Mouse (Mus musculus): ENCODE data around the gene Senp1. TPM values are rescaled to one million over a fixed set of nuclear protein-coding genes. Genes with fewer than 3 reads are reported as not detected.

Gene Senp1
- polyA plus RNA-seq, 1 experiment from 2014 or later, result 38.6 TPM

- no peaks in the 10 kb centered on the region for H3K9me3 ChIP-seq (ENCODE audit: control insufficient read depth, low read length)
- H3K9ac ChIP-seq (ENCODE audit: low read depth, low read length), result no peak overlapping the region
- no peaks in the 10 kb centered on the region for H3K27me3 ChIP-seq (replicated peaks; ENCODE audit: control insufficient read depth, insufficient read depth, low read length)
- ATAC-seq (replicated peaks; ENCODE audit: low FRiP score) (no peak), DNase-seq (ENCODE audit: low spot score) (no peak)
- peaks cover 1% of the 10 kb centered on the region; the same call in 1 of the 2 replicates for H3K4me1 ChIP-seq (replicated peaks; ENCODE audit: control insufficient read depth, insufficient read depth, low read length)
- no peak overlapping the region for H3K4me3 ChIP-seq (ENCODE audit: low read depth, low read length)
- 47% methylated on average over 3 of the region's 3 CpGs for WGBS
- no peaks in the 10 kb centered on the region; the same call in 1 of the 2 replicates for H3K36me3 ChIP-seq (ENCODE audit: control insufficient read depth, insufficient read depth, low read length)
- H3K27ac ChIP-seq (ENCODE audit: low read depth, low read length), result no peak overlapping the region
- no peak overlapping the region for H3K4me2 ChIP-seq
Observed at GRCm38 (mm10) chr15:98096957-98097356, 3.4 kb upstream of the Senp1 start.

- 89% methylated on average over 12 of the region's 12 CpGs for WGBS
- Histone ChIP-seq H3K27me3 (replicated peaks; ENCODE audit: control insufficient read depth, insufficient read depth, low read length) (no peaks in the 10 kb centered on the region), H3K4me1 (replicated peaks; ENCODE audit: control insufficient read depth, insufficient read depth, low read length) (peaks cover 7% of the 10 kb centered on the region), H3K27ac (ENCODE audit: low read depth, low read length) (no peak overlapping the region), H3K4me3 (ENCODE audit: low read depth, low read length) (no peak overlapping the region), H3K36me3 (ENCODE audit: control insufficient read depth, insufficient read depth, low read length) (no peaks in the 10 kb centered on the region), H3K9me3 (ENCODE audit: control insufficient read depth, low read length) (no peaks in the 10 kb centered on the region), H3K4me2 (no peak overlapping the region), H3K9ac (ENCODE audit: low read depth, low read length) (no peak overlapping the region)
- no peak for DNase-seq (ENCODE audit: low spot score)
- no peak for ATAC-seq (replicated peaks; ENCODE audit: low FRiP score)
Observed at GRCm38 (mm10) chr15:98094905-98095304, 1.4 kb upstream of the Senp1 start.

GRCm38 (mm10) chr15:98092372-98093120 lies 998 bp downstream of the Senp1 start, which contains the start of gene Pfkm:
Pfkm (plus strand) TSS chr15:98092589.
- WGBS, result under 1% methylated on average over 26 of the region's 30 CpGs

DNA sequence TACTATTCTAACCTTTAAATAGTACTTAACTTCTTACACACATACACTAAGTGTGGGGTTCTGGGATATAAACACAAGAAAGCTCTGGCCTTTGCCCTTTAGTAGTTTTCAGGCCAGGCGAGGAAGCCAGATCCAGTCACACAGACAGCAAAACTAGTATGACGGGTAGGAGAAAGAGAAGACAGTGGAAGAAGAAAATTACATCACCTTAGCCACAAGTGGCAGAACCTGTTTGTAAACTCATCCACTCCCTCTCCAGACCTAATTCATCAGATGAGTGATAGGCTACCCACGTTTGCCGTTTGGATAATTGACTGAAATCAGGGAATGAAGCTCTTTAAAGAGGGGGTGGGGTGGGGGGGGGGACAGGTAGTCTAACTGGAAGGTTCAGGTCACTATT lies 1.7 kb downstream of the Senp1 start:
- 28% methylated on average over 4 of the region's 4 CpGs for WGBS
- Histone ChIP-seq H3K9ac (ENCODE audit: low read depth, low read length) (peak overlapping the region; percentile 55), H3K27ac (ENCODE audit: low read depth, low read length) (peak overlapping the region; percentile 92), H3K27me3 (replicated peaks; ENCODE audit: control insufficient read depth, insufficient read depth, low read length) (no peaks in the 10 kb centered on the region), H3K4me1 (replicated peaks; ENCODE audit: control insufficient read depth, insufficient read depth, low read length) (peaks cover 7% of the 10 kb centered on the region), H3K4me2 (peak overlapping the region; percentile 71), H3K36me3 (ENCODE audit: control insufficient read depth, insufficient read depth, low read length) (no peaks in the 10 kb centered on the region; the same call in 1 of the 2 replicates), H3K4me3 (ENCODE audit: low read depth, low read length) (peak overlapping the region; percentile 79), H3K9me3 (ENCODE audit: control insufficient read depth, low read length) (no peaks in the 10 kb centered on the region)
- DNase-seq (ENCODE audit: low spot score) (no peak), ATAC-seq (replicated peaks; ENCODE audit: low FRiP score) (no peak)

More at GRCm38 (mm10) chr15:98092372-98093120, 998 bp downstream of the Senp1 start, which contains the start of gene Pfkm:
- Histone ChIP-seq H3K27me3 (replicated peaks; ENCODE audit: control insufficient read depth, insufficient read depth, low read length) (no peaks in the 10 kb centered on the region), H3K4me1 (replicated peaks; ENCODE audit: control insufficient read depth, insufficient read depth, low read length) (peaks cover 7% of the 10 kb centered on the region), H3K4me3 (ENCODE audit: low read depth, low read length) (peak within 1 kb of the TSS; percentile 79), H3K36me3 (ENCODE audit: control insufficient read depth, insufficient read depth, low read length) (no peaks in the 10 kb centered on the region; the same call in 1 of the 2 replicates), H3K4me2 (peak within 1 kb of the TSS; percentile 71), H3K27ac (ENCODE audit: low read depth, low read length) (peak within 1 kb of the TSS; percentile 92), H3K9me3 (ENCODE audit: control insufficient read depth, low read length) (no peaks in the 10 kb centered on the region), H3K9ac (ENCODE audit: low read depth, low read length) (peak within 1 kb of the TSS; percentile 94)
- ATAC-seq (replicated peaks; ENCODE audit: low FRiP score) (peak; percentile 29; the same call in 1 of the 2 replicates), DNase-seq (ENCODE audit: low spot score) (no peak)

GRCm38 (mm10) chr15:98089421-98090183 lies 3.9 kb downstream of the Senp1 start:
- Histone ChIP-seq H3K27me3 (replicated peaks; ENCODE audit: control insufficient read depth, insufficient read depth, low read length) (no peaks in the 10 kb centered on the region), H3K9me3 (ENCODE audit: control insufficient read depth, low read length) (no peaks in the 10 kb centered on the region), H3K4me2 (no peak overlapping the region), H3K4me3 (ENCODE audit: low read depth, low read length) (no peak overlapping the region), H3K4me1 (replicated peaks; ENCODE audit: control insufficient read depth, insufficient read depth, low read length) (peaks cover 7% of the 10 kb centered on the region), H3K9ac (ENCODE audit: low read depth, low read length) (no peak overlapping the region), H3K27ac (ENCODE audit: low read depth, low read length) (no peak overlapping the region), H3K36me3 (ENCODE audit: control insufficient read depth, insufficient read depth, low read length) (peaks cover 3% of the 10 kb centered on the region)
- ATAC-seq (replicated peaks; ENCODE audit: low FRiP score) (no peak), DNase-seq (ENCODE audit: low spot score) (no peak)
- WGBS, result 73% methylated on average over 9 of the region's 9 CpGs

DNA sequence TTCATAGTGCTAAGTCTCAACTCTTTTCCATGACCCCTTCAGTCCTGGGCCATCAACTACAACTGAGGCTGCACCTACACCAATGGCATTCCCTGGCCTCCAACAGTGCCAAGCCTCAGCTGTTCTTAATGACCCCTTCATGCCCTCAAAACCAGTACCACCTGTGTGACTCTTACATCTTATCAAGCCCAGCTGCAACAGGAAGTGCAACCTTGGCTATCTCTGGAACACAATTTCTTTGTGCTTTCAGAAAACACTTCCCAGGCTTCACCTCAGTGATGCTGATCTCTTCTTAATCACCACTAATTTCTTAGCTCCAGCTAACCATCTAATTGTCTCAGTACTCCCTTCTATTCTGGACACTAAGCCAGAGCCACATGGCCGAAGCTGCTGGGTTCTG lies 4.7 kb downstream of the Senp1 start:
- peaks cover 4% of the 10 kb centered on the region for H3K36me3 ChIP-seq (ENCODE audit: control insufficient read depth, insufficient read depth, low read length)
- WGBS, result 86% methylated on average over 1 of the region's 1 CpGs
- no peak overlapping the region for H3K4me3 ChIP-seq (ENCODE audit: low read depth, low read length)
- H3K9ac ChIP-seq (ENCODE audit: low read depth, low read length), result no peak overlapping the region
- no peak overlapping the region for H3K27ac ChIP-seq (ENCODE audit: low read depth, low read length)
- no peak for DNase-seq (ENCODE audit: low spot score)
- no peak overlapping the region for H3K4me2 ChIP-seq
- H3K9me3 ChIP-seq (ENCODE audit: control insufficient read depth, low read length), result no peaks in the 10 kb centered on the region
- H3K27me3 ChIP-seq (replicated peaks; ENCODE audit: control insufficient read depth, insufficient read depth, low read length), result no peaks in the 10 kb centered on the region
- ATAC-seq (replicated peaks; ENCODE audit: low FRiP score), result no peak
- H3K4me1 ChIP-seq (replicated peaks; ENCODE audit: control insufficient read depth, insufficient read depth, low read length), result peaks cover 7% of the 10 kb centered on the region

DNA sequence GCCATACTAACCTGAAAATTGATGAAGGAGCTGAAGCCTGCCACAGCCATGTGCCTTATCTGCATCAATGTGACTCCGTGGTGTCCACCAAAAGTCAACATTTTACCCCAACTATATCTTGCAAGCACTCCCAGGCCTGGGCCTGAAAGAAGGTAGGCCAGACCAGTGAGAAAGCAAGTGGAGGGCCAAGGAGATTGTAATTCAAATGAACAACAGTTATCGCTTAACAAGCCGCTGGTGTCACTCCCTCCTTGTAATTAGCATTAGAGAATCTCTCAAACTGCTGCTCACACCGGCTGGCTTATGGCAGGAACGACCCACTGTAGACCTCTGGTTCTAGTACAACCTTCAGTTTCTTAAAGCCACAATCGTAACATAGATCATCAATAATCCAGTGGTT lies 16.6 kb downstream of the Senp1 start:
- H3K9ac ChIP-seq (ENCODE audit: low read depth, low read length), result no peak overlapping the region
- H3K27ac ChIP-seq (ENCODE audit: low read depth, low read length), result no peak overlapping the region
- DNase-seq (ENCODE audit: low spot score) (no peak), ATAC-seq (replicated peaks; ENCODE audit: low FRiP score) (no peak)
- H3K27me3 ChIP-seq (replicated peaks; ENCODE audit: control insufficient read depth, insufficient read depth, low read length), result no peaks in the 10 kb centered on the region
- no peaks in the 10 kb centered on the region for H3K4me1 ChIP-seq (replicated peaks; ENCODE audit: control insufficient read depth, insufficient read depth, low read length)
- no peak overlapping the region for H3K4me2 ChIP-seq
- peaks cover 37% of the 10 kb centered on the region for H3K36me3 ChIP-seq (ENCODE audit: control insufficient read depth, insufficient read depth, low read length)
- WGBS, result 93% methylated on average over 6 of the region's 6 CpGs
- H3K4me3 ChIP-seq (ENCODE audit: low read depth, low read length), result no peak overlapping the region
- H3K9me3 ChIP-seq (ENCODE audit: control insufficient read depth, low read length), result no peaks in the 10 kb centered on the region

- Histone ChIP-seq H3K4me3 (ENCODE audit: low read depth, low read length) (no peak overlapping the region), H3K4me1 (replicated peaks; ENCODE audit: control insufficient read depth, insufficient read depth, low read length) (no peaks in the 10 kb centered on the region), H3K36me3 (ENCODE audit: control insufficient read depth, insufficient read depth, low read length) (peaks cover 44% of the 10 kb centered on the region), H3K27ac (ENCODE audit: low read depth, low read length) (no peak overlapping the region), H3K9me3 (ENCODE audit: control insufficient read depth, low read length) (no peaks in the 10 kb centered on the region), H3K27me3 (replicated peaks; ENCODE audit: control insufficient read depth, insufficient read depth, low read length) (no peaks in the 10 kb centered on the region), H3K9ac (ENCODE audit: low read depth, low read length) (no peak overlapping the region), H3K4me2 (no peak overlapping the region)
- ATAC-seq (replicated peaks; ENCODE audit: low FRiP score) (no peak), DNase-seq (ENCODE audit: low spot score) (no peak)
- 88% methylated on average over 16 of the region's 16 CpGs for WGBS
Observed at GRCm38 (mm10) chr15:98075034-98075433, 18.5 kb downstream of the Senp1 start.

All from liver, embryonic 11.5 days (tissue).